Mouse (Mus musculus): ENCODE measurements around the gene Dcps. TPM values are rescaled to one million over a fixed set of nuclear protein-coding genes. Genes with fewer than 3 reads are reported as not detected.
"Not testable (repeated sequence)": the region's sequence is repeated elsewhere in the genome, so short reads cannot be mapped to it uniquely, and the experiment has no call there.

The Dcps gene
- polyA plus RNA-seq, 1 experiment from 2014 or later, result 74.4 TPM

DNA sequence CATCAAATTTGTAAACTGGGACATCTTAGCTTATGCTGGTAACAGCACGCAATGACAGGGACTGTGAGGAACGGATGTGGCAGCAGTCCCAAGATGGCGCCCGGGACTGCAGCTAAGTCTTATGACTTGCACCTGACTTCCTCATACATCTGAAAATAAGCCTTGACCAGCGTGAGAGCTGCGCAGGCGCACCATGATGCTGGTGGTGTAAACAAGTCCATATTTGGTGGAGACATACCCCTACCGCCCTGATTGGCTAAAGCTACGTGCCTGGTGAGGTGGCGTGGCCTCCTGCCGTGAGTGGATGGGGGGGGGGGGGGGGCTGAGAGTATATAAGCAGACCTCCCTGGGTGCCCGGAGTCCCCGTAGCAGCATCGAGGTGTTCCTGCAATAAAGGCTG lies 28.6 kb downstream of the Dcps start:
- H3K4me3 ChIP-seq (ENCODE audit: low read length); H3K9me3 ChIP-seq (ENCODE audit: control insufficient read depth, low read length); H3K36me3 ChIP-seq (ENCODE audit: control insufficient read depth, insufficient read depth, low read length); H3K27ac ChIP-seq (ENCODE audit: low read depth, low read length); ATAC-seq; H3K9ac ChIP-seq (ENCODE audit: low read depth, low read length); H3K4me2 ChIP-seq (ENCODE audit: low read length); H3K4me1 ChIP-seq (ENCODE audit: control insufficient read depth, insufficient read depth, low read depth, low read length); H3K27me3 ChIP-seq (replicated peaks; ENCODE audit: control insufficient read depth, insufficient read depth, low read length): not testable (repeated sequence)
- WGBS, result 92% methylated on average over 14 of the region's 14 CpGs

DNA sequence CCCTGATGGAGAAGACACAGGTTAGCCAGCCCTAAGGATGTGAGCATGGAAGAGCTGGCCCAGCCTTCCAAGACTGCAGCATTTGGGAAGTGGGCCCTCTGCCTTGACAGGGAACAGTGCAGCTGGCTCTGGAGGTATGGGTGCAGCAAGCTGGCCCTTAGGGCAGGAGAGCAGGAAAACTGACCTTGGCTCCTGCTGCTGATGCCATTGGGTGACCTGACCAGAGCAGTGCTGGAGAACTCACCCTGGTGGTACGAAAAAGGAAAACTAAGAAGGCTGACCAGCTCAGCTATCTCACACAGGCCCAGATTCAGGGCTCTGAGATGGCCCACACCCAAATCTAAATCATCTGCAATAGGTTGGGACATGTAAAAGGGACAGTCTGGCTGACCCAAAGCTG lies 30.0 kb downstream of the Dcps start:
- 92% methylated on average over 1 of the region's 1 CpGs for WGBS
- H3K4me2 ChIP-seq (ENCODE audit: low read length), result no peak overlapping the region
- no peak overlapping the region for H3K9ac ChIP-seq (ENCODE audit: low read depth, low read length)
- no peak for ATAC-seq
- no peaks in the 10 kb centered on the region for H3K36me3 ChIP-seq (ENCODE audit: control insufficient read depth, insufficient read depth, low read length)
- H3K9me3 ChIP-seq (ENCODE audit: control insufficient read depth, low read length), result no peaks in the 10 kb centered on the region
- no peak overlapping the region for H3K27ac ChIP-seq (ENCODE audit: low read depth, low read length)
- no peaks in the 10 kb centered on the region for H3K4me1 ChIP-seq (ENCODE audit: control insufficient read depth, insufficient read depth, low read depth, low read length)
- no peaks in the 10 kb centered on the region for H3K27me3 ChIP-seq (replicated peaks; ENCODE audit: control insufficient read depth, insufficient read depth, low read length)
- no peak overlapping the region for H3K4me3 ChIP-seq (ENCODE audit: low read length)

DNA sequence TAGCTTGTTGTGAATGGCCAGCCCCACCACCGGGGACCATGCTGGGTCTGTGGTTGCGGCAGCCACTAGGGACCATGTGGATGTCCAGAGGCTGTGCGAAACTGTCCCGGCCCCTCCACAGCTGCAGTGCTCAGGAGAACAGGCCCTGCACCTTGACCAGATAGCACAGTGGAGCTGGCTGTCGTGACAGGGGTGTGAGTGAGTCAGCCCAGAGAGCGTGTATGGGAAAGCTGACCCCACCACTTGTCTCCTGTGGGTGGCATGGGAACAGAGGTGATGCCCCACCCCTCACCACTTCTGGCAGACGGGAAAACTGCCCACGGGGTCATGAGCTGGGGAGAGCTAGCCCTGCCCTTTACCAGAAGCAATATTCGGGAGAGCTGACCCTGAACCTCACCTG lies 30.7 kb downstream of the Dcps start:
- H3K9me3 ChIP-seq (ENCODE audit: control insufficient read depth, low read length), result no peaks in the 10 kb centered on the region
- no peak overlapping the region for H3K4me2 ChIP-seq (ENCODE audit: low read length)
- H3K4me3 ChIP-seq (ENCODE audit: low read length), result no peak overlapping the region
- no peak overlapping the region for H3K27ac ChIP-seq (ENCODE audit: low read depth, low read length)
- 89% methylated on average over 9 of the region's 9 CpGs for WGBS
- no peaks in the 10 kb centered on the region for H3K27me3 ChIP-seq (replicated peaks; ENCODE audit: control insufficient read depth, insufficient read depth, low read length)
- no peaks in the 10 kb centered on the region for H3K36me3 ChIP-seq (ENCODE audit: control insufficient read depth, insufficient read depth, low read length)
- no peaks in the 10 kb centered on the region for H3K4me1 ChIP-seq (ENCODE audit: control insufficient read depth, insufficient read depth, low read depth, low read length)
- no peak; the same call in 1 of the 2 replicates for ATAC-seq
- no peak overlapping the region for H3K9ac ChIP-seq (ENCODE audit: low read depth, low read length)

DNA sequence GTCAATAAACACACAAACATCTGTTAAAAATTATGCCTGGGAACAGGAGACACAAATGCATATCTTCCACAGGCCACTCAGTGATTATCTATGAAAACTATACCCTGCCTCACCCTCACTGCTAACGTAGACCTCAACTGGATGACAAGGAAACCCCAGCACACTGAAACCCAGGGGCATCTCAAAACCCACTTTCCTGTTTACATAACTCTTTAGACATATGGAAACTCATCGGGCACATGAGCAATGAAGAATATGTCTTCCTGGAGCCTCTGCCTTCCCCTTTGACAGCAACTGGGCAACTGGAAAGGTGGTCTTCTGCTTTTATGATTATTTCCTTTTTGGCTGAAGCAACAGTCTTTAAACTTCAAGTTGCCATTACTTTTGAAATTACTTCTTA lies 33.6 kb downstream of the Dcps start:
- Histone ChIP-seq H3K4me2 (ENCODE audit: low read length) (no peak overlapping the region), H3K4me3 (ENCODE audit: low read length) (no peak overlapping the region), H3K4me1 (ENCODE audit: control insufficient read depth, insufficient read depth, low read depth, low read length) (no peaks in the 10 kb centered on the region), H3K27ac (ENCODE audit: low read depth, low read length) (no peak overlapping the region), H3K9ac (ENCODE audit: low read depth, low read length) (no peak overlapping the region), H3K27me3 (replicated peaks; ENCODE audit: control insufficient read depth, insufficient read depth, low read length) (no peaks in the 10 kb centered on the region), H3K9me3 (ENCODE audit: control insufficient read depth, low read length) (no peaks in the 10 kb centered on the region), H3K36me3 (ENCODE audit: control insufficient read depth, insufficient read depth, low read length) (no peaks in the 10 kb centered on the region)
- no peak for ATAC-seq
- 83% methylated on average over 2 of the region's 2 CpGs for WGBS

DNA sequence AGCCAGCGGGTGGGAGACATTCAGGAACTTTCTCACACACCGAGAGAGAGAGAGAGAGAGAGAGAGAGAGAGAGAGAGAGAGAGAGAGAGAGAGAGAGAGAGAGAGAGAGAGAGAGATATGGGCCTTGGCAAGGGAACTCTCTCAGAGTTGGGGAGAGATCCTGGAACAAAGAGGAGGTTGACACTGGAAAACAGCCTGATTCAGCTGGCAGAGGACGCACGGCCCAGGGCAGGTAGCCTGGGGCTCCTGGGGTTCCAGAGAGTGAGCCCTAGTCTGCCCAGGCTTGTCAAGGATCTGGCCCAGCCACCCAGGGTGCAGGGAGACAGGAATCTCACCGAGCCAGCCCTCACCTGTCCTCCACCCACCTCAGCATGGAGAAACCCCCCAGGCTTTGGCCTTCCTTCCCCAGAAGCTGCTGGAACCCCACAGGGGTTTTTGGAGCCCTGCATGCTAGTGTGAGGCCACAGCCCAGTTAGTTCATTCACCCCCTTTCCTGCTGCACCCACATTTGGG lies 36.6 kb downstream of the Dcps start:
- H3K27ac ChIP-seq (ENCODE audit: low read depth, low read length), result no peak overlapping the region
- H3K36me3 ChIP-seq (ENCODE audit: control insufficient read depth, insufficient read depth, low read length), result no peaks in the 10 kb centered on the region
- H3K4me3 ChIP-seq (ENCODE audit: low read length), result no peak overlapping the region
- H3K27me3 ChIP-seq (replicated peaks; ENCODE audit: control insufficient read depth, insufficient read depth, low read length), result no peaks in the 10 kb centered on the region
- H3K4me2 ChIP-seq (ENCODE audit: low read length), result no peak overlapping the region
- WGBS, result 85% methylated on average over 5 of the region's 5 CpGs
- H3K4me1 ChIP-seq (ENCODE audit: control insufficient read depth, insufficient read depth, low read depth, low read length), result no peaks in the 10 kb centered on the region
- no peaks in the 10 kb centered on the region for H3K9me3 ChIP-seq (ENCODE audit: control insufficient read depth, low read length)
- no peak for ATAC-seq
- H3K9ac ChIP-seq (ENCODE audit: low read depth, low read length), result no peak overlapping the region

DNA sequence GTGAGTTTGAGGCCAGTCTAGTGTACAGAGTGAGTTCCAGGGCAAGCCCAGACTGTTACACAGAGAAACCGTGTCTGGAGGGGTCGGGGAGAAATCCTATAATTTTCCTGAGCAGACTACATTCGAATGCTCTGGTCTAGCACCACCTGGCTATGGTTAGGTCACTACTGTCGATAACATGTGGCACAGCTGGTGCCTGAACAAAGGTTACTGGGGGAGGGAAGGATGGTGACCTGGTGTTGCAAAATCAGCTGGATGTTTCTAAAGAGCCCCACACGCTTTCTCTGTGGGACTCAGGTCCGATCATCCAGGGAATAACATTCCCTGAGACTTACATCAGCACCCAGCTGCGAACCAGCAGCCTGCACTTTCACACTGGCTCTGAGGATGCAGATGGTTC lies 37.8 kb downstream of the Dcps start:
- ATAC-seq, result no peak
- Histone ChIP-seq H3K27ac (ENCODE audit: low read depth, low read length) (no peak overlapping the region), H3K9ac (ENCODE audit: low read depth, low read length) (no peak overlapping the region), H3K4me1 (ENCODE audit: control insufficient read depth, insufficient read depth, low read depth, low read length) (no peaks in the 10 kb centered on the region), H3K4me3 (ENCODE audit: low read length) (no peak overlapping the region), H3K36me3 (ENCODE audit: control insufficient read depth, insufficient read depth, low read length) (no peaks in the 10 kb centered on the region), H3K4me2 (ENCODE audit: low read length) (no peak overlapping the region), H3K27me3 (replicated peaks; ENCODE audit: control insufficient read depth, insufficient read depth, low read length) (no peaks in the 10 kb centered on the region), H3K9me3 (ENCODE audit: control insufficient read depth, low read length) (no peaks in the 10 kb centered on the region)
- WGBS, result 83% methylated on average over 7 of the region's 7 CpGs

DNA sequence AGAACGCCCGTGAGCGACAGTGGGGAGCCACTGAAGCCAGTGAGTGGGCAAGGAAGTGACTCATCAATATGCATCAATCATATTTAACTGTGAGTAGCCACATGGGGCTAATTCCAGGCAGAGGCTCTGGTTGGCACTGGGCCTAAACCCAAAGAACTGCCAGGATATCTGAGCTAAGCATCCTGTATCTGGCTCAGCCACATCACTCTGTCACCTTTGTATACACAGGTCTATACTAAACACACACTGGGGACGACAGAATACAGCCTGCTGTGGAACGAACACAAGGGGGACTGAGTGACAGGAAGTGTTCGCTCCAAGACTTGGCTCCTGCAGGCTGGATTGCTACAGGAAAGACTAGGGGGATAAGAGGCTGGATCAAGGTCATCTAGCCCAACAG lies 40.3 kb downstream of the Dcps start:
- Histone ChIP-seq H3K4me2 (ENCODE audit: low read length) (no peak overlapping the region), H3K4me1 (ENCODE audit: control insufficient read depth, insufficient read depth, low read depth, low read length) (no peaks in the 10 kb centered on the region), H3K9ac (ENCODE audit: low read depth, low read length) (no peak overlapping the region), H3K36me3 (ENCODE audit: control insufficient read depth, insufficient read depth, low read length) (no peaks in the 10 kb centered on the region), H3K27me3 (replicated peaks; ENCODE audit: control insufficient read depth, insufficient read depth, low read length) (no peaks in the 10 kb centered on the region), H3K4me3 (ENCODE audit: low read length) (no peak overlapping the region), H3K27ac (ENCODE audit: low read depth, low read length) (no peak overlapping the region), H3K9me3 (ENCODE audit: control insufficient read depth, low read length) (no peaks in the 10 kb centered on the region)
- no peak for ATAC-seq
- WGBS, result 61% methylated on average over 6 of the region's 6 CpGs

DNA sequence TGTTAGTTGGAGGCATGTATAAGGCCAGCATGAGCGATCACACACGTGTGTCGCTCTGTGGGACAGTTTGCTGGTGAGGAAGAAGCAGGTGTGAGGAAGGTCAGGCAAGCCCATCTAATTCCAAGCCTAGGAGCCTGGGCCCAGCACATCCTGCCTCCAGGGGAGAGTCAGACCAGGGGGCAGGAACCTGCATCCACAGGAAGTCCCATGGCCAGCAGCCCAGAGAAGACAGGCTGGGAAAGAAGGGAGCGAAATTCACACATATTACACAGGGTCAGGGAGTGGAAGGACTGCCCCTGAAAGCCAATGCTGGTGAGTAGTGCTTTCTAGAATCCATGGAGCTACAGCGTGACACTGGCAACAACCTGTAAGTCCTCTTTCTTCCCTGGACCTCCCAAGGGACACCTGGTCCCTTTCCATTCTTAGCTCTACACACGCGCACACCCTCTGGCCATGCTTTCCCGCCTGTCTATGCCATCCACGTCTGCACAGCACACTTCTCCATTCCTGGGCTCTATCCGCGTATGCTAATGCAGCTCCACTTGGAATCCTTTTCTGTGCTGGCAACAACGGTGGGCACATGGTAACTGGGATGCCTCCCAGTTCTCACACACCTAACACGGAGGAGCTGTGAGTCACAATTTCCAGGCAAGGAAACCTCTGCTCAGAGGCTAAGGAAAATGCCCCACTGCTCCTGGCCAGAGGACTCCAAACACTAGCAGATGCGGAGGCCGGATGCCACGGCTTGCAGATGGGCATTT lies 44.0 kb downstream of the Dcps start:
- Histone ChIP-seq H3K4me3 (ENCODE audit: low read length) (no peak overlapping the region), H3K4me1 (ENCODE audit: control insufficient read depth, insufficient read depth, low read depth, low read length) (no peaks in the 10 kb centered on the region), H3K27me3 (replicated peaks; ENCODE audit: control insufficient read depth, insufficient read depth, low read length) (no peaks in the 10 kb centered on the region), H3K36me3 (ENCODE audit: control insufficient read depth, insufficient read depth, low read length) (no peaks in the 10 kb centered on the region), H3K27ac (ENCODE audit: low read depth, low read length) (no peak overlapping the region), H3K9ac (ENCODE audit: low read depth, low read length) (no peak overlapping the region), H3K4me2 (ENCODE audit: low read length) (no peak overlapping the region), H3K9me3 (ENCODE audit: control insufficient read depth, low read length) (no peaks in the 10 kb centered on the region)
- peak; percentile 41 for ATAC-seq
- 88% methylated on average over 16 of the region's 16 CpGs for WGBS

DNA sequence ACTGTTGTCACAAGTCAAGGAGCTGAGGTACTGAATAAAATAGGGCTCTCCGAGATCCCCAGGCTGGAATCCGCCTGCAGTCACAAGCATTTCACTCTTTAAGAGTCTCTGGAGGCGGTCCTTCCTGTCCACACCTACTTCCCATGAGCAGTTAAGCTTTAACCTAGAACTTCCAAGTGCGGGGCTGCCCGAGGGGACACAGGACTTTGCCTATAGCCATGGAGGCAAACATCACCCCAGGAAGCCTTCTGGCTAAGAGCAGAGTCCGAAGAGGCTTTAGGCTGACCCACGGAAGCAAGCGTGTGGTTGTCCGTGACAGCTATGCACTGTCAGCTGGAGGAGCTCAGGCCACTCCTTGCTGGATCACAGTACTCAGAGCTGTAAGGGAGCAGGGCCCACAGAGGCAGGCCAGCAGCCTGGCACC lies 46.9 kb downstream of the Dcps start:
- peaks cover 13% of the 10 kb centered on the region; the same call in 1 of the 2 replicates for H3K36me3 ChIP-seq (ENCODE audit: control insufficient read depth, insufficient read depth, low read length)
- H3K4me2 ChIP-seq (ENCODE audit: low read length), result no peak overlapping the region
- 88% methylated on average over 9 of the region's 9 CpGs for WGBS
- H3K27me3 ChIP-seq (replicated peaks; ENCODE audit: control insufficient read depth, insufficient read depth, low read length), result no peaks in the 10 kb centered on the region
- no peak for ATAC-seq
- H3K9ac ChIP-seq (ENCODE audit: low read depth, low read length), result no peak overlapping the region
- no peak overlapping the region for H3K4me3 ChIP-seq (ENCODE audit: low read length)
- H3K9me3 ChIP-seq (ENCODE audit: control insufficient read depth, low read length), result no peaks in the 10 kb centered on the region
- no peak overlapping the region for H3K27ac ChIP-seq (ENCODE audit: low read depth, low read length)
- H3K4me1 ChIP-seq (ENCODE audit: control insufficient read depth, insufficient read depth, low read depth, low read length), result no peaks in the 10 kb centered on the region

Data from hindbrain, embryonic 16.5 days (tissue).